Mouse (Mus musculus) lung, postnatal 0 days (tissue): ENCODE data around the gene Tmem40.

Source experiments
- CTCF ChIP-seq: IDR thresholded peaks from 2 replicates; pipeline ENCODE4 v1.5.1; 2016; ENCODE audit warnings: antibody characterized with exemption, mild to moderate bottlenecking
- EP300 ChIP-seq: IDR thresholded peaks from 2 replicates; pipeline ENCODE4 v1.6.1; 2016; ENCODE audit warnings: antibody characterized with exemption, mild to moderate bottlenecking, control low read depth

DNA sequence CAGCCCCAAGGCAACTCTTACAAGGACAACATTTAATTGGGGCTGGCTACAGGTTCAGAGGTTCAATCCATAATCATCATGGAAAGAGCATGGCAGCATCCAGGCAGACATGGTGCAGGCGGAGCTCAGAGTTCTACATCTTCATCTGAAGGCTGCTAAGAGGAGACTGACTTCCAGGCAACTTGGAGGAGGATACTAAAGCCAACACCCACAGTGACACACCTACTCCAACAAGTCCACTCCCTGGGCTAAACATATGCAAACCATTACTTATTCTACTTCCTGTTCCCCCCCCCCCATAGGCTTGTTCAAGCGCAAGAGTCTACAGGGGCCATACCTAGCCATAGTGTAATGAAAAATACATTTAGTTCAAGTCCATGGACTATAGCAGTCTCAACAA is 77.9 kb downstream of the Tmem40 start:
- TF ChIP-seq CTCF, result no peak
- TF ChIP-seq EP300, result no peak
